Mouse (Mus musculus): ENCODE data around the gene Hhipl1. TPM values are rescaled to one million over a fixed set of nuclear protein-coding genes. Genes with fewer than 3 reads are reported as not detected.

Hhipl1 gene
- polyA plus RNA-seq, 1 experiment from 2014 or later: 0.43 TPM

DNA sequence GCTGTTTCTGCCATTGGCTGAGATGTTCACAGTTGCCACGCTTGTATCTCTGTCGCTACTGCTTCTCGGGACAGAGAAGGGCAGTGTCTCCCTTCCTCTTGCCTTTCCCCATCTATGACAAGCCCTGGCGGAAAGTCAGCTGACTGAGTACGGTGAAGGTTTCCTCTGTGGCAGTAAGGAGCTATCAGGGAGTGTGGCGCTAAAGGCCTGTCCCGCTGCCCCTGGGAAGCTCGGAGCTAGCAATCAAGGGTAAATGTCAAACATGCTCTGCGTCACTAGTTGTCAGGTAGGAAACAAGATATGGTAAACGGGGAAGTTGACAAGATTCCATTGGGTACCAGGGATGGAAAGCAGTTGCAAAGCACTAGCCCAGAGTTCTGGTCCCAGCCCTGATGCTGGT is 9.7 kb downstream of the Hhipl1 start:
- H3K4me3 ChIP-seq (replicated peaks; ENCODE audit: low read depth, low read length): no peak overlapping the region
- WGBS: 51% methylated on average over 10 of the region's 10 CpGs
- no peak for TF ChIP-seq CTCF (IDR thresholded peaks at IDR 0.05; ENCODE audit: low read depth)
- H3K4me2 ChIP-seq (ENCODE audit: low read length): no peak overlapping the region
- H3K27ac ChIP-seq: no peak overlapping the region
- H3K4me1 ChIP-seq (replicated peaks; ENCODE audit: insufficient read depth, low read length): peaks cover 9% of the 10 kb centered on the region
- no peak for DNase-seq (ENCODE audit: low spot score)
- H3K36me3 ChIP-seq (ENCODE audit: insufficient read depth, low read length): no peaks in the 10 kb centered on the region
- no peak overlapping the region for H3K9ac ChIP-seq (ENCODE audit: low read depth, low read length)
- no peak for ATAC-seq (replicated peaks; ENCODE audit: low FRiP score, low read depth)
- no peaks in the 10 kb centered on the region for H3K9me3 ChIP-seq (replicated peaks; ENCODE audit: low read length)
- peaks cover 23% of the 10 kb centered on the region for H3K27me3 ChIP-seq (ENCODE audit: insufficient read depth, low read length)

DNA sequence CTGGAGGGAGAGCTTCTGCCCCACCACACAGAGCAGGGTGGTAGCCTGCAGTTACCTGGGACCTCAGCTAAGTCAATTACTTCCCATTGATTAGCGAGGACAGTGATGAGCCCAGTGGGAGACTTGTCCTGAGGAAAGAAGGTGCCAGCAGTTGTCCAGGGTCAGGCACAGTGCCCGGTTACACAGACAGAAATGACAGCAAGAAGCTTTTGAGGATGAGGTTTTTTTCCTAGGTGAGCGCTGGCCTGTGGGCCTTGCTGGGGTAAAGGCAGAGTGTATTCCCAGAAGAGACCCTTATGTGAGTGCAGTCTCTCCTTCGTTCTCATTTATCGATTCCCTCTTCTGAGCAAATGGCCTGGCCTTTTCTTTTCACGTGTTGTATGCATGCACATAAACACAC is 10.6 kb downstream of the Hhipl1 start:
- H3K27me3 ChIP-seq (ENCODE audit: insufficient read depth, low read length): peaks cover 23% of the 10 kb centered on the region

DNA sequence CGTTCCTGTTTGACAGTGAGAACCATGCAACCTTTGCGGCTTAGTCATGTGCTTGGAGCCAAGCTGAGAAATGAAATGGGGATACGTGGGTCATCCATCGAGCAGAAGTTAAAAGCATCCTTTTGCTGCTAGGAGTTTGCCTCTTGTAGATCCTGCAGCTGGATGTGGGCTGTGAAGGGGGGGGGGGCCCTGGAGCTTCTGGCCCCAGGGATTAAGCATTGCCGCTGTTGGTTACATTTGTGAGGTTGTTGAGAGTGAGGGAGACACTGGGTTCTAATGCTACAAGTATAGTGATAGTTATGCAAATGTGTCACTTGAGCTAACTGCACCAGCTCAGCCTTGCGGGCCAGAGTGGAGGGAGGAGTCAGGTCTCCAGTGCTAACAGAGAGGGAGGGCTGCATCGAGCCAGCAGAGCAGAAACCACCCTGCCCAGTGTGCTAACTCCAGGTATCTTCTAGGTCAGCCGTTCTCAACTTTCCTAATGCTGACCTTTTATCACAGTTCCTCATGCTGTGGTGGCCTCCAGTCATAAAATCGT is 11.2 kb downstream of the Hhipl1 start:
- no peak for ATAC-seq (replicated peaks; ENCODE audit: low FRiP score, low read depth)
- 10% methylated on average over 9 of the region's 9 CpGs for WGBS

More for the DNA sequence above, 10.6 kb downstream of the Hhipl1 start:
- H3K27ac ChIP-seq: no peak overlapping the region
- DNase-seq (ENCODE audit: low spot score) (no peak), ATAC-seq (replicated peaks; ENCODE audit: low FRiP score, low read depth) (no peak)
- no peak overlapping the region for H3K4me2 ChIP-seq (ENCODE audit: low read length)
- H3K36me3 ChIP-seq (ENCODE audit: insufficient read depth, low read length): no peaks in the 10 kb centered on the region
- 43% methylated on average over 6 of the region's 6 CpGs for WGBS
- no peak overlapping the region for H3K4me3 ChIP-seq (replicated peaks; ENCODE audit: low read depth, low read length)
- peaks cover 9% of the 10 kb centered on the region for H3K4me1 ChIP-seq (replicated peaks; ENCODE audit: insufficient read depth, low read length)
- no peak overlapping the region for H3K9ac ChIP-seq (ENCODE audit: low read depth, low read length)
- TF ChIP-seq CTCF (IDR thresholded peaks at IDR 0.05; ENCODE audit: low read depth): no peak
- H3K9me3 ChIP-seq (replicated peaks; ENCODE audit: low read length): no peaks in the 10 kb centered on the region

DNA sequence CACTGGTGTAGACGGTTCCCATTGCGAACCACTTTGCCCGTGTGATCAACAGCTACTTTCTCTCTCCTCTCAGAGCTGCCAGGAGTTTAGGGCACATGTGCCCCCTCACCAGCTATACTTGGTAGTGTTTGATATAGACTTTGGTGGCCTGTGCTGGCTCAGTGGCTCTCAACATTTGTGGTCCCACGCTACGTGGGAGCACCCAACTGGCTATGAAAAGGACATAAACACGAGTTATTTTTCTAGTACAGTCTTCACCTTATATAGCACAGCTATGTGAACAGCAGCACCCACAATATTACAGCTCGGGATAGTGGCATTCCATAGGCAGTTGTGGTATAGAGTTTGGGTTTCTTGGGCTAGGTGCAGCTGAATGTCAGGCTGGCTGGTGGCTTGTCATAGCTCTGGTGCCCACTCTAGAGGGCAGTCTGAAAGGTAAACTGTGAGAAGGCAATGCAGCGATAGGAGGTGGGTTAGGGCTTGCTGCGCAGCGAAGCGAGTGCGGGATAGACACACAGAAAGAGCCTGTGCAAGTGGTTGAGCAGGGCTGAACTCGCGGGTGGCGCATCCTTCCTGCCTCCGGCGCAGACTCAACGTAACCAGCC is 11.9 kb downstream of the Hhipl1 start:
- Histone ChIP-seq H3K4me3 (replicated peaks; ENCODE audit: low read depth, low read length) (0 out of 2 replicates have a peak overlapping the region, but pooled peaks have one; percentile 8), H3K4me2 (ENCODE audit: low read length) (peak overlapping the region; percentile 30), H3K27me3 (ENCODE audit: insufficient read depth, low read length) (peaks cover 23% of the 10 kb centered on the region), H3K9me3 (replicated peaks; ENCODE audit: low read length) (no peaks in the 10 kb centered on the region), H3K27ac (no peak overlapping the region), H3K9ac (ENCODE audit: low read depth, low read length) (no peak overlapping the region), H3K36me3 (ENCODE audit: insufficient read depth, low read length) (no peaks in the 10 kb centered on the region), H3K4me1 (replicated peaks; ENCODE audit: insufficient read depth, low read length) (peaks cover 6% of the 10 kb centered on the region; the same call in 1 of the 2 replicates)
- ATAC-seq (replicated peaks; ENCODE audit: low FRiP score, low read depth) (no peak), DNase-seq (ENCODE audit: low spot score) (no peak)
- TF ChIP-seq CTCF (IDR thresholded peaks at IDR 0.05; ENCODE audit: low read depth): no peak; the same call in 1 of the 2 replicates
- WGBS: 17% methylated on average over 18 of the region's 18 CpGs

More for the DNA sequence above, 11.2 kb downstream of the Hhipl1 start:
- H3K27me3 ChIP-seq (ENCODE audit: insufficient read depth, low read length): peaks cover 23% of the 10 kb centered on the region
- no peak for TF ChIP-seq CTCF (IDR thresholded peaks at IDR 0.05; ENCODE audit: low read depth)
- no peak overlapping the region for H3K27ac ChIP-seq
- no peak overlapping the region for H3K9ac ChIP-seq (ENCODE audit: low read depth, low read length)
- no peak overlapping the region for H3K4me3 ChIP-seq (replicated peaks; ENCODE audit: low read depth, low read length)
- H3K4me1 ChIP-seq (replicated peaks; ENCODE audit: insufficient read depth, low read length): peaks cover 8% of the 10 kb centered on the region
- no peaks in the 10 kb centered on the region for H3K9me3 ChIP-seq (replicated peaks; ENCODE audit: low read length)
- H3K36me3 ChIP-seq (ENCODE audit: insufficient read depth, low read length): no peaks in the 10 kb centered on the region
- no peak overlapping the region for H3K4me2 ChIP-seq (ENCODE audit: low read length)
- DNase-seq (ENCODE audit: low spot score): peak; percentile 60

DNA sequence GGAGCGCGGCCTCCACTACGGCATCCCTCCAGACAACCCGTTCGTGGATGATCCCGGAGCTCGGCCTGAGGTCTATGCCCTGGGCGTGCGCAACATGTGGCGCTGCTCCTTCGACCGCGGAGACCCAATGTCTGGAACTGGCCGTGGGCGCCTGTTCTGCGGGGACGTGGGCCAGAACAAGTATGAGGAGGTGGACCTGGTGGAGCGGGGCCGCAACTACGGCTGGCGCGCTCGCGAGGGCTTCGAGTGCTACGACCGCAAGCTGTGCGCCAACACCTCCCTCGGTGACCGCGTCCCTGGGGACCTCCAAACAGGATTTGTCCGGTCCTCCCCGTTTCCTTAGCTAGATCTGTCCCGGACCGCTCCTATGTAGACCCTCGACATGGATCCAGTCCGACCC is 12.4 kb downstream of the Hhipl1 start:
- 10% methylated on average over 37 of the region's 37 CpGs for WGBS
- no peak for ATAC-seq (replicated peaks; ENCODE audit: low FRiP score, low read depth)

DNA sequence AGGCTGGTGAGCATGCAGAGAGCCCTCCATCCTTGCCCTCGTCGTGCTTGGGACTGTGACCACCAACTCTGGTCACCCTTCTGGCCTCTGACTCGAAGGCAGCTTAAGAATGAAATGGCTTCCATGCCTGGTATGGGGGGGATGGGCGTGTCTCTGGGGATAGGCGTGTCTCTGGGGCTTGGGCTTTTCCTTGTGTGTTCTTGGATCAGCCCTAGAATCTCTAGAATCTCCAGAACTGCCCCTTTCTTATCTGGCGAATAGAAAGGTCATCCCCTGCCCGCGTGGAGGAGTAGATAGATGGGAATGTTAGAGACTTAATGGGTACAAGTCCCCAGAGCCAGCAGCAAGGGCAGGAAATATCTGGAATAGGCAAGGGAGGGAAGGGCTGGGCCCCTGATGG is 14.0 kb downstream of the Hhipl1 start:
- 26% methylated on average over 8 of the region's 8 CpGs for WGBS
- DNase-seq (ENCODE audit: low spot score) (no peak), ATAC-seq (replicated peaks; ENCODE audit: low FRiP score, low read depth) (no peak)
- Histone ChIP-seq H3K9me3 (replicated peaks; ENCODE audit: low read length) (no peaks in the 10 kb centered on the region), H3K4me2 (ENCODE audit: low read length) (no peak overlapping the region), H3K4me3 (replicated peaks; ENCODE audit: low read depth, low read length) (no peak overlapping the region), H3K27me3 (ENCODE audit: insufficient read depth, low read length) (peaks cover 23% of the 10 kb centered on the region), H3K27ac (no peak overlapping the region), H3K4me1 (replicated peaks; ENCODE audit: insufficient read depth, low read length) (peaks cover 6% of the 10 kb centered on the region; the same call in 1 of the 2 replicates), H3K36me3 (ENCODE audit: insufficient read depth, low read length) (no peaks in the 10 kb centered on the region), H3K9ac (ENCODE audit: low read depth, low read length) (no peak overlapping the region)
- no peak for TF ChIP-seq CTCF (IDR thresholded peaks at IDR 0.05; ENCODE audit: low read depth)

More for the DNA sequence above, 12.4 kb downstream of the Hhipl1 start:
- no peak for DNase-seq (ENCODE audit: low spot score)
- Histone ChIP-seq H3K4me1 (replicated peaks; ENCODE audit: insufficient read depth, low read length) (peaks cover 6% of the 10 kb centered on the region; the same call in 1 of the 2 replicates), H3K4me2 (ENCODE audit: low read length) (peak overlapping the region; percentile 30), H3K27me3 (ENCODE audit: insufficient read depth, low read length) (peaks cover 23% of the 10 kb centered on the region), H3K4me3 (replicated peaks; ENCODE audit: low read depth, low read length) (peak overlapping the region; percentile 8; the same call in 1 of the 2 replicates), H3K9ac (ENCODE audit: low read depth, low read length) (no peak overlapping the region), H3K27ac (no peak overlapping the region), H3K9me3 (replicated peaks; ENCODE audit: low read length) (no peaks in the 10 kb centered on the region), H3K36me3 (ENCODE audit: insufficient read depth, low read length) (no peaks in the 10 kb centered on the region)
- TF ChIP-seq CTCF (IDR thresholded peaks at IDR 0.05; ENCODE audit: low read depth): no peak
